ENCODE assay signal across 19 mouse cellular contexts in the genomic region with DNA sequence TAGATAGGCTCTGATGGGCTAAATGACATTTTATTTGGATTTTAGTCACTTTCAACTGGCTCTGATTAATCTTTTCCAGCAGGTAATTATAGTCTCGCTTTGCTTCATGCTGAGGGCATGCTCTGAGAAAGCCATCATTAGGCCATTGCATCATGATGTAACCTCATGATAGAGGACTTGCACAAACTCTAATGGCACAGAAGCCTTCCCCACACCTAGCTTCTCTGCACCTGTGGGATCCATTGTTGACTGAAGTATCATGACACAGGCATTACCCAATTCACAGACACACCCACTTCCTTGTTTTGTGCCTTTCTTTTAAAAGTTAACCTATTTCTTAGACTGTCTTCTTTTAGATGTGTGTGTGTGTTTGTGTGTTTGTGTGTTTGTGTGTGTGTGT.
"Had no signal": no experiment of that assay in that cellular context is flagged by ENCODE, and none has a peak within 500 bp of the region (broad histone marks: within the 10 kb centered on the region; RNA-seq: fewer than 3 reads in every experiment).

No protein-coding gene starts in this region.

- H3K4me3 ChIP-seq: midbrain, embryonic 10.5 days; midbrain, embryonic 12.5 days; myocyte; neural tube, embryonic 13.5 days; neural tube, embryonic 15.5 days; stomach, embryonic 15.5 days had no signal

- H3K4me1 ChIP-seq: stomach, embryonic 15.5 days had no signal

- H3K9ac ChIP-seq: lung, embryonic 14.5 days; midbrain, embryonic 12.5 days; neural tube, embryonic 13.5 days; neural tube, embryonic 15.5 days; stomach, embryonic 15.5 days had no signal

- ATAC-seq: midbrain, embryonic 16.5 days had no signal

- H3K4me2 ChIP-seq: lung, embryonic 14.5 days; midbrain, embryonic 12.5 days; neural tube, embryonic 13.5 days; neural tube, embryonic 15.5 days; stomach, embryonic 15.5 days had no signal

- H3K9me3 ChIP-seq: midbrain, embryonic 10.5 days; midbrain, embryonic 12.5 days; neural tube, embryonic 13.5 days; neural tube, embryonic 15.5 days; stomach, embryonic 15.5 days had no signal

- H3K36me3 ChIP-seq: midbrain, embryonic 10.5 days; midbrain, embryonic 12.5 days; neural tube, embryonic 13.5 days; neural tube, embryonic 15.5 days; stomach, embryonic 15.5 days had no signal

- H3K27ac ChIP-seq: midbrain, embryonic 12.5 days; neural tube, embryonic 13.5 days; neural tube, embryonic 15.5 days; stomach, embryonic 15.5 days; stomach, postnatal 0 days had no signal

- H3K27me3 ChIP-seq: stomach, embryonic 15.5 days had no signal

- DNase-seq: lung, adult 18-20 months; lung, embryonic 14.5 days; lung, postnatal 10 days; lung, postnatal 4 days; midbrain, embryonic 14.5 days; retina, postnatal 1 day; right cerebral cortex, adult 18-20 months; right cerebral cortex, postnatal 14 days; thymus, adult 2 months; thymus, postnatal 25 days; thymus, postnatal 4 days had no signal
